Mouse (Mus musculus) MEL (cell line): Measurements from ENCODE around the gene Aamp. TPM values are rescaled to one million over a fixed set of nuclear protein-coding genes. Genes with fewer than 3 reads are reported as not detected.
A peak's percentile ranks its signal among the peaks of the same experiment; 100 is the strongest.

Experiments used
- DNase-seq: peaks from one replicate; pipeline ENCODE4 v3.0.0; 2011; ENCODE audit warnings: low read depth, low spot score
- H3K27ac ChIP-seq: 2 replicates; pipeline ENCODE4 v1.5.1; 2012; ENCODE audit warnings: low read depth, mild to moderate bottlenecking, control low read depth, low read length, moderate library complexity; ENCODE audit not compliant: control insufficient read depth
- H3K27me3 ChIP-seq, 2 experiments: fragments of 150-350 bp in 1 of 2; sonication (generic) in 1 of 2; 2 replicates each; pipeline ENCODE4 v1.6.1; 2012; ENCODE audit warnings: low read length in 2 of 2, mild to moderate bottlenecking in 2 of 2, improper control_type of control experiment in 1 of 2, moderate library complexity in 1 of 2; ENCODE audit not compliant: insufficient read depth in 2 of 2, control insufficient read depth in 1 of 2
- H3K36me3 ChIP-seq, 2 experiments: 2 replicates each; pipeline ENCODE4 v1.6.1; 2012 to 2014; ENCODE audit warnings: low read length in 2 of 2, improper control_type of control experiment in 1 of 2, inconsistent platforms in 1 of 2, mild to moderate bottlenecking in 1 of 2; ENCODE audit not compliant: insufficient read depth in 2 of 2, control insufficient read depth in 1 of 2
- H3K4me1 ChIP-seq, 2 experiments: fragments of 150-350 bp in 1 of 2; sonication (generic) in 1 of 2; 2 replicates each; pipeline ENCODE4 v1.6.1; 2012; ENCODE audit warnings: low read length in 2 of 2, improper control_type of control experiment in 1 of 2, mild to moderate bottlenecking in 1 of 2; ENCODE audit not compliant: insufficient read depth in 2 of 2, control insufficient read depth in 1 of 2
- H3K4me3 ChIP-seq, 2 experiments: fragments of 150-350 bp in 1 of 2; sonication (generic) in 1 of 2; 2 replicates each; pipeline ENCODE4 v1.5.1; 2012; ENCODE audit warnings: low read depth in 2 of 2, low read length in 2 of 2, mild to moderate bottlenecking in 2 of 2, moderate library complexity in 2 of 2, control low read depth in 1 of 2, improper control_type of control experiment in 1 of 2; ENCODE audit not compliant: control insufficient read depth in 1 of 2, insufficient read depth in 1 of 2
- H3K79me2 ChIP-seq: 2 replicates; pipeline ENCODE4 v1.6.1; 2012; ENCODE audit warnings: mild to moderate bottlenecking, low read length, moderate library complexity; ENCODE audit not compliant: control insufficient read depth, poor library complexity, insufficient read depth
- H3K9ac ChIP-seq: 2 replicates; pipeline ENCODE4 v1.6.1; 2012; ENCODE audit warnings: low read depth, mild to moderate bottlenecking, control low read depth, low read length, moderate library complexity; ENCODE audit not compliant: control insufficient read depth, poor library complexity, severe bottlenecking
- H3K9me3 ChIP-seq: fragments of 150-350 bp; sonication (generic); replicated peaks from 2 replicates; pipeline ENCODE4 v1.6.1; 2012; ENCODE audit warnings: mild to moderate bottlenecking, low read length, improper control_type of control experiment, moderate library complexity; ENCODE audit not compliant: insufficient read depth
- ETS1 ChIP-seq: IDR thresholded peaks from 2 replicates; pipeline ENCODE4 v1.6.1; 2012; ENCODE audit warnings: low read depth, mild to moderate bottlenecking, inconsistent platforms, low read length, improper control_type of control experiment, moderate library complexity
- GATA1 ChIP-seq: IDR thresholded peaks from 2 replicates; pipeline ENCODE4 v1.6.1; 2011; ENCODE audit warnings: low read depth, low read length, improper control_type of control experiment
- JUND ChIP-seq: IDR thresholded peaks from 2 replicates; pipeline ENCODE4 v1.6.1; 2011; ENCODE audit warnings: low read depth, mild to moderate bottlenecking, improper control_type of control experiment, low read length
- MAFK ChIP-seq: IDR thresholded peaks from 2 replicates; pipeline ENCODE4 v1.6.1; 2011; ENCODE audit warnings: low read depth, mild to moderate bottlenecking, low read length, improper control_type of control experiment, borderline replicate concordance
- MAZ ChIP-seq: IDR thresholded peaks from 2 replicates; pipeline ENCODE4 v1.6.1; 2012; ENCODE audit warnings: low read depth, mild to moderate bottlenecking, inconsistent platforms, low read length, improper control_type of control experiment
- MEF2A ChIP-seq: IDR thresholded peaks from 2 replicates; pipeline ENCODE4 v1.6.1; 2014; ENCODE audit warnings: low read depth, mild to moderate bottlenecking, inconsistent platforms, low read length, improper control_type of control experiment; ENCODE audit not compliant: poor library complexity, insufficient replicate concordance, severe bottlenecking; ENCODE audit errors: extremely low read depth
- MYB ChIP-seq: IDR thresholded peaks from 2 replicates; pipeline ENCODE4 v1.6.1; 2011; ENCODE audit warnings: mild to moderate bottlenecking, low read depth, low read length, improper control_type of control experiment
- POLR2AphosphoS5 ChIP-seq: IDR thresholded peaks from 2 replicates; pipeline ENCODE4 v1.6.1; 2012; ENCODE audit warnings: low read depth, borderline replicate concordance, mild to moderate bottlenecking, inconsistent platforms, low read length, moderate library complexity, mixed read lengths
- TAL1 ChIP-seq: IDR thresholded peaks from 2 replicates; pipeline ENCODE4 v1.6.1; 2012; ENCODE audit warnings: mild to moderate bottlenecking, inconsistent platforms, low read length, moderate library complexity, mixed read lengths
- ZKSCAN1 ChIP-seq: IDR thresholded peaks from 2 replicates; pipeline ENCODE4 v1.6.1; 2012; ENCODE audit warnings: low read depth, mild to moderate bottlenecking, inconsistent platforms, low read length, improper control_type of control experiment, moderate library complexity
- polyA plus RNA-seq, 2 experiments: library from polyadenylated mRNA; stranded (reverse) in 1 of 2; unstranded in 1 of 2; fragments of >175 nt in 1 of 2; fragments of >200 nt in 1 of 2; gene quantifications; 2 replicates each; pipeline versions ENCODE4 v1.2.1 to v1.2.4; 2012; ENCODE audit warnings: low replicate concordance in 2 of 2, low read depth in 1 of 2; ENCODE audit not compliant: insufficient read length in 2 of 2, insufficient read depth in 1 of 2, missing spikeins in 1 of 2
- total RNA-seq: library from RNA; depleted of rRNA; stranded (reverse); fragments of 300-350 nt; gene quantifications from 2 replicates; pipeline ENCODE4 v1.2.3, GENCODE M21; 2012

Aamp gene
- total and polyA plus RNA-seq, 3 experiments = 108 to 169 TPM; not detected in 1

GRCm38 (mm10) chr1:74245525-74245924, 39.0 kb downstream of the Aamp start:
- Histone ChIP-seq H3K4me3 (no peak overlapping the region), H3K4me1 (peaks cover 17 to 23% of the 10 kb centered on the region in 2 experiments), H3K27ac (no peak overlapping the region)
- no peak for DNase-seq
- TF ChIP-seq JUND (no peak), MEF2A (no peak), ZKSCAN1 (no peak), MAZ (no peak), TAL1 (no peak)
- TF ChIP-seq, all 39 proteins: peak for 0
- Histone ChIP-seq H3K79me2 (peaks cover 57% of the 10 kb centered on the region), H3K27me3 (no peaks in the 10 kb centered on the region), H3K36me3 (peaks cover 8 to 62% of the 10 kb centered on the region in 2 experiments), H3K9me3 (no peaks in the 10 kb centered on the region), H3K9ac (no peak overlapping the region)

- no peak overlapping the region for H3K9ac ChIP-seq
- no peak for TF ChIP-seq MYB
- no peak for TF ChIP-seq POLR2AphosphoS5
- TF ChIP-seq ETS1 = no peak
- peak; percentile 59 for TF ChIP-seq TAL1
- peak; percentile 61; the same call in 1 of the 2 replicates for TF ChIP-seq GATA1
- H3K27ac ChIP-seq = no peak overlapping the region
Observed at GRCm38 (mm10) chr1:74240832-74241231, 43.7 kb downstream of the Aamp start.

GRCm38 (mm10) chr1:74240311-74240710, 44.2 kb downstream of the Aamp start:
- Histone ChIP-seq H3K36me3 (peaks cover 2 to 54% of the 10 kb centered on the region in 2 experiments), H3K27me3 (no peaks in the 10 kb centered on the region), H3K4me3 (no peak overlapping the region), H3K4me1 (peaks cover 9 to 27% of the 10 kb centered on the region in 2 experiments), H3K9ac (no peak overlapping the region; the same call in 1 of the 2 replicates), H3K79me2 (peaks cover 83% of the 10 kb centered on the region), H3K9me3 (no peaks in the 10 kb centered on the region), H3K27ac (peak overlapping the region; percentile 2; the same call in 1 of the 2 replicates)
- 0 out of 2 replicates have a peak, but pooled peaks have one; percentile 12 for TF ChIP-seq GATA1
- no peak for TF ChIP-seq MAFK
- DNase-seq = no peak

More at GRCm38 (mm10) chr1:74240832-74241231, 43.7 kb downstream of the Aamp start:
- H3K4me3 ChIP-seq = no peak overlapping the region
- H3K4me1 ChIP-seq = peaks cover 9 to 23% of the 10 kb centered on the region in 2 experiments
- no peak for DNase-seq
- H3K9me3 ChIP-seq = no peaks in the 10 kb centered on the region
- peaks cover 88% of the 10 kb centered on the region for H3K79me2 ChIP-seq
- H3K27me3 ChIP-seq = no peaks in the 10 kb centered on the region
- H3K36me3 ChIP-seq = peaks cover 2 to 54% of the 10 kb centered on the region in 2 experiments
